Mouse (Mus musculus) naive thymus-derived CD4-positive, alpha-beta T cell, adult 2 months (primary cell): ENCODE data around the gene Pigx.

Experiments used
- DNase-seq: peaks from one replicate; pipeline ENCODE4 v3.0.0-alpha.2; 2011; ENCODE audit warnings: low read depth

The Pigx gene

DNA sequence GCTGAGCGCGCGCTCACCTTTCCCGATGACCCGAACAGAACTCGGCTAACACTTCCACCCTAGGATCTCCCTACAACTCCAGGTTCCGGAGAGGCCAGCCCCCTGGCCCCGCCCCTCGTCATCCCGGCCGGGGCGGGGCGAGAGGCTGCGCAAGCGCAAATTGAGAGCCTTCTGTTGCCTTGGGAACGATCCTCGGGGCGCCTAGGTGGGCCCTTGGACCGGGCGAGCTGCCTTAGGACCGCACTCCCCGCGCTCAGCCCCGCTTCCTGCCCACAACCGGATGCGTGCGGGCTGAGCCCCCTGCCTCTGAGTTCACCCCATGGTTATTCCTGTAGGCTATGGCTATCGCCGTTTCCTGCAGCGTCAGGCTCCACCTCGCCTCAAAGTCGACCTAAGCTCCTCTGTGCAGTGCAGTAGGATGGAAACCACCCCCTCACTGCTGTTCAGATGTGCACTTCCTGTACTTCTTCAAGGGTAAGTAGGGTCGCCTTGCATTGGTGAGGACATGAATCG lies at the start of gene Pigx, which contains the start of gene Cep19:
Gene Pigx, minus strand, starts transcription at position 103 of the 513 bp plus-strand sequence.
Gene Cep19, plus strand, starts transcription at position 163 of the 513 bp plus-strand sequence.
- peak; percentile 88 for DNase-seq

DNA sequence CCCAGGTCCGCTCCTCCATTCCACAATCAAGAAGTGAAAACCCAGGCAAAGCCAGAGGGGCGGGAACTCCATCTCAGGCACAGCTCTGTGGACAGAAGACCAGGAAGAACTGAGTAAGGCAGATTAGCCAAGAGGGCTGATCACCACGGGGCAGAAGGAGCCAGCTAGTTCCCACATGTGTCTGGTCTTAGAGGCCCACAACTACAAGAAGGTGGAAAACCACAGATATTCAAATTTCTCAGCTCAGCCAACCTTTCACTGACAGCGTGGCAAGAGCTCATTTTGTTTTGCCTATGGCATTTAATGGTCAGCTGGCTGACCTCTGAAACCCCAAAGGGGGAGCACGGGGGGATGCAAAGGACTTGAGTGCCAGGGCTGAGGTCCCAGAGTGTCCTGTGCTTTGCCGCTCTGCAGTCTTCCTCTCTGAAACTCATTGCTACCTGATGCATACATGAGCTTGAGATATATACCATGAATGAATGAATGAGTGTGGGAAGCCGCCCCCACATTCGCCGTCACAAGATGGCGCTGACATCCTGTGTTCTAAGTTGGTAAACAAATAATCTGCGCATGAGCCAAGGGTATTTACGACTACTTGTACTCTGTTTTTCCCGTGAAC lies 48.2 kb upstream of the Pigx start:
- no peak for DNase-seq

DNA sequence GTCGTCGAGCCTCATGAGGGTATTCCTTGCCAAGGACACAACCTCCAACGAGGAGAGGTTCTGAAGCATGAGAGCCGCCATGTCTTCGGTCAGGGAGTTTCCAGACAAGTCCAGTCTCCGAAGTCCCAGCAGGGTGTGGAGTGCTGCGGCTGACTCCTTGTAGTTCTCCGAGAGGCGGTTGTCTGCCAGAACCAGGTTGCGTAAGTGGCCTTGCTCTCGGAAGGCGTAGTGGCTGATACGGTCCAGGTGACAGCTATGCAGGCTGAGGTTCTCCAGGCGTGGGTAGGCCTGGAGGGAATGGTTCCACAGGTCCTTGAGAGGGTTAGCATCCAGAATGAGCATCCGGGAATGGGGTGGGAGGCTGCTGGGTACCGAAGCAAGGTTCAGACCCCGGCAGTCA lies 45.1 kb upstream of the Pigx start:
- DNase-seq: no peak

DNA sequence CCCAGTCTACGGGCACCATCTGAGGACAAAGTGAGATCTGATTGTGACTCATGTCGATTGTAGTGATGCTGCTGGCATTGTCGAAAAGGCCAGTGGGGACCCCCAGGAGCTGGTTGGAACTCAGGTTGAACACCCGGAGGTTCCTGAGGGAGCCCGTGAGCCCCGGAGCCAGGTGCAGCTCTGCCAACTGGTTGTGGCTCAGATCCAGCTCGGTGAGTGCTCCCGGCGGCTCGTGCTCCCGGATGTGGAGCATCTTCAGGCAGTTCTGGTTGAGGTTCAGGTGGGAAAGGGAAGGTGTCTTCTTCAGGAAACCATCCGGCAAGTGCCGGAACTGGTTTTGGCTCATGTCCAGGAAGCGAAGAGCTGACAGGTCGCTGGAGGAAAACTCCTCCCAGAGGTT lies 44.2 kb upstream of the Pigx start:
- DNase-seq: no peak

DNA sequence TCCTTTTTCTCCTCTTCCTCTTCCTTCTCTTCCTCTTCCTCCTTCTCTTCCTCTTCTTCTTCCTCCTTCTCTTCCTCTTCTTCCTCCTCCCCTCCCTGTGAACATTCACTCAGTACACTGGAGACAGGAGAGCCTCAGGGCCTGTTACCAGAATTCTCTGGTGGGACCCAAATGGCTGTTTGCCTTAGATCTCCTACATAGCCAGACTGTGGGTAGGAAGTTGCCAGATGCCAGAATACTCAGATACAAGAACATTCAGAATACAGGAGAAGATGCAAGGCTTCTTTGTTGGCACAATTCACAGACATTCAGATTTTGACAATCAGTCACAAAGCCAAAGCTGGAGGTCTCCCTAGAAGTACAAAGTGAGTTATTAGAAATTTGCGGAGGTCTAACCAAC lies 39.4 kb upstream of the Pigx start:
- no peak for DNase-seq

DNA sequence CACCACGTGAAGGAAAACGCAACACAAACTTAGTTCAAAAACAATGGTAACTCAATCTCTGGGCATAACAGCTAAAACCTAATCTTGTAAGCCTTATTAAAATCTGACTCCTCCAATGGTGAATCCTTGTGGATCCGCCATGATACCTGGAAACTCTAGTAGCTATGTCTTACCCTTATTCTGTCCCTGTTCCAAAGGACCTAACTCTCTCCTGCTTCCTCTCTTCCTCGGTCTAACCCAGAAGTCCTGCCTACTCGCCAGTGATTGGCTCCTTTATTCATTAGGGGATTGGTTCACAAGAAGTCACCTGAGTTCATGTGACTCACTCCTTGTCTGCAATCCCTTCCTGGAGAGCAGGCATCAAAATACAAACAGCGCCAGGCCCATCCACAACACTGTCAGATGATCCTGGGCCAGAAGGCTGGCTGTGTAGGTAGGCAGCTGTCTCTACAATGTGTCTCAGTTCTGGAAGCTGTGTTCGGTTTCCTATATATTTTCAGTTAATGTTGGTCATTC lies 36.4 kb upstream of the Pigx start:
- no peak for DNase-seq

DNA sequence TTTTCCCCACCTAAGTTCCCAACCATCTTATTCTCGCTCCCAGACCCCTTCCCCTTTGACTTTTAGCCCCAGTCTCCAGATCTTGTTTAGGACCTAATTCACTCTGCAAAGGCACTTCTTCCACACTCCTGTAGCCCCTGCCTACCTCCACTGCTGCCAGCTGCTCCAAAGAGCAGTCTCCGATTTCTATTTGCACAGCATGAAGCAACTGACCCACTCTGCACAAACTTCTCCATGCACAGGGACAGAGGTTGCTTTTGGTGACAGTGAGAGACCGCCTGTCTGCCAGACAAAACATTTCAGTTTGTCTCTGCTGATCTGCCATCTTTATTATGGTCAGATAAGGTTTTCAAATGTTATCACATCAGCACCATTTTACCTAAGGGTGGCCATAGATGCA lies 33.6 kb upstream of the Pigx start:
- DNase-seq: no peak

DNA sequence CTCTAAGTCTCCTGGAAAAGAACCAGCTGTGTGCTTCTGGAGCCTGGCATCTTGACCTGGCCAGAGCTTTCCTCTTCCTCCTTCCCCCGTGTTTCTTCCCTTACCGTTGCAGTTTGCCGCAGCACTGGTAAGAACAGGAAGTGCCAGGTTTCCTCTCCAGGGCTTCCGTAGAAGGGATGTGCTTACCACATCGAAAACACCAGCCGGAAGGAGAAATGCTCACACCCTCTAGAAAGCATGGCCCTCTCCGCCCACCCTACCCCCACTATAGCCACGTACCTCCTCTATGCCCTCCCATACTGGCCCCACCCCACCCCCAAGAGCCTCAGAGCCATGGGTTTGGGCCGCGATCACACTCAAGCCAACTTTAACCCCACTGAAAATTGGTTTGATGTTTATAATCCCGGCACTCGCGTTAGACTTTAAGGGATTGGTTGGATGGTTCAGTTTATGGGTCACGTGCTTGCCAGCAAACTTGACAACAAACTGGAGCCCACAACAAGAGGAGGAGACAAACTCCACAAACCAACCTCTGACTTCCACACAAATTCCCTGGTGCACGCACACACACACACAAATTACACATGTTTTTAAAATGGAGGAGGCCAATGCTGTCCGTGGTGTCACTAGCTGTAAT lies 30.8 kb upstream of the Pigx start:
- DNase-seq: peak; percentile 87

DNA sequence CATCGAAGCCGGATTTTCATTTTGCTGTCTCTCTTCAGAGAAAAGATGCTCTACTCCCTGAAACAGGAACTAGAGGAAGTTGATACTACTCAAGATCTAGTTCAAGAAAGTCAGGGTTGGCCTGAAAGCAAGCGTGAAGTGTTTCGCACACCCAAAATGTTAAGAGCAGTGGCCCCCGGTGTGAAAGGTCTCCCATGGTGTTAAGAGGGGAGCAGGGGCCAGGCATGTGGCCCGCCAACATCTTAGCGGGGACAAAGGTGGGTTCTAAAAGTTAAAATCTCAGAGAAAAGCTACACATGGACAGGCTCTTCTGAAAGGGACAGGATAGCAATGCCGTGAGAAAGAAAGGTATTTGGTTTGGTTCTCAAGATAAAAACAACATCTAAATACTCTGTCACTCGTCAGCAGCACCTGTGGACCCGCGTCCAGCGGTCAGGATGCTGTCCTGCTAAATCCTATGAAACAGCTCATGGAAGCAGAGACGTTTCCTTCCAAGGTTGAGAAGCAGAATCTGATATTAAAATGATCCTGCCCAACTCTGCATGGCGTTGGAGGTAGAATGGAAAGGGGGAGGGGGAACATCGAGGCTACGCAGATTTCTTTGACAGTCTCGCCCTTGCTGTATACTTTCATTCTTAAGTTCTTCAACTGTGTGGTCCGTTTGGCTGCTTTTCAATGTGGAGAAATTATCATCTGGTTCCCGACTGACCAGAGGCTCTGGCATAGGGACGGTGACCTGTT lies 30.1 kb upstream of the Pigx start:
- peak; percentile 65 for DNase-seq

DNA sequence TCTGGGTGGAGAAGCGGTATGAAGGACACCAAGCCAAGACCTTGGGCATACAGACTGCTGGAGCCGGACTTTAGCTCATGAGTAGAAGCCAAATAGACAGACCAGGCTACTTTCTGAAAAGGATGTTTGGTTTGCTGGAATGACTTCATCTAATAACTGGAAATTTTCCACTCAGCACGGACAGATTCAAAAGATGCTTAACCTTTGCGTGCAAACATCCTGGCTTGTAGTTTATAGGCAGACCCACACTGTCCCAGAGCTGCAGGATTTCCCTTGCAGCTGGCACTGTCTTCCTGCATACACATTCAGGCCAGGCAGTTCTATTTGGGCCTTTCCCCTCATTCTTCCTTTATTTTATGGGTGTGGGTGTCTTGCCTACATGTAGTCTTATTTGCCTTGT lies 27.5 kb upstream of the Pigx start:
- no peak for DNase-seq

DNA sequence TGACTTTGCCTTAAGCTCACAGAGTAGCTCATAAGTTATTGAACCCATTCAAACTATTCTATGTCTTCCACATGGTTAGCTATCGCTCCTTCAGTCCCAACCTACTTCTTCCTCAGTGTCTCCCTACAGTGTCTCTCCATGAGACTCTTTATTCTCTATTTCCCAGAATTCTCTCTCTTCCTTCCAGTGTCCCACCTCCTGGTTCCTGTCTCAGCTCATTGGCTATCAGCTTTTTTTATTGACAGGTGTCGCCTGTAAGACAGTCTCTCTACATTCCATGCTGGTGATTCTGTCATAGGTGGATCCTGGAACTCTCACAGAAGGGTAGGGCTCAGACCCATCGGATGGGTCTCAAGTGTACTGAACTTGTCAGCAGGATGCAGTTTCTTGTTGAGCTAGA lies 25.8 kb upstream of the Pigx start:
- DNase-seq: no peak

DNA sequence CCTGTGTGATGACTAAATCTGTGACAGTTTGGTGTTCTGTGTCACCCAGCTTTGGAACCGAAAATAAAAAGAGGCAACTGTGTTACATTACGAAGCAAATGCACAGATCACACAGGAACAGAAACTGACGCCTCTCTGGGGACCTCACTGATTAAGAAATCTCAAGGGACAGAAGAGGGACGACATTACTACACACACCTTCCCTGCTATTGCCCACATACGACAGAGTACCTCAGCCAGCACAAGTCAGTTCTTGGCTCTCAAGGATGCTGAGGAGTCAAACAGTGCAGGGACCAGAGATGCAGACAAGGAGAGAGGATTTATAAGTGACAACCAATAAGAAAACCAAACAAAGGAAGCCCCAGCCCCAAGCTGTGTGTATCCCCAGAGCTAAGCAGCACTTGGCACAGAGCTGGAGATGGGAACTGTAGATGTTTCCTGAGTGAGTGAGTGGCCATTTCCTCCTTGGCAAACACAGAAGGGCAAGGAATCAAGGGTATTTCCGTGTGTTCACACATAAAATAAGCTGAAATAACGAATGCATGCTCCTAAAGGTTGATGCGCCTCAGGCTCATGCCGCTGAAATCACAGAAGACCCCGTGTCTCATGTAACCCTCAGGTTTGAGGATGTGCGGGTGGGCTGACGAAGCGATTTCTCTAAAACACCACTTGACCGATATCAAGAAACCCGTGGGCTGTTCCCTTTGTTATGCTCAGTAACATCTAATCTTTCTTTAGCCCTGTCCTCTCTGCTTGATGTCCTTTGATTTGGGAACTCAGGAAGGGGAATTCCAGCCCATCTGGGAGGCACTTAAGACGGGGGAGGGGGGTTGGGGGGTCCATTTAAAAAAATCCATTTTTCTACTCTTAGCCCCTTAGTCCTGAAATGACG lies 25.1 kb upstream of the Pigx start:
- DNase-seq: no peak

DNA sequence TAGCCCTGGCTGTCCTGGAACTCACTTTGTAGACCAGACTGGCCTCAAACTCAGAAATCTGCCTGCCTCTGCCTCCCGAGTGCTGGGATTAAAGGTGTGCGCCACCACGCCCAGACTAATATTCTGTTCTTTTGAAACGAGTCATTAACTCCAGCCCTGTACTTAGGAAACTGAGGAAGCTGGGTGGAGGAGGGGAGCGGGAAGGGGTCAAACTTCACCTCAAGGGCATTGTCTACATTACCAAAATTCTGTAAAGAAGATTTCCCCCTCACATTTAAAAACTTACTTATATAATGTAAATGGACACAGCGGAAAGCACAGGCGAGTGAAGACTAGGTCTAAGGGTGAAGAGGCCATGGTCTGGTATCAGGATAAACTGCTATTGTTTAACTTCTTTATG lies 24.5 kb upstream of the Pigx start:
- DNase-seq: no peak

DNA sequence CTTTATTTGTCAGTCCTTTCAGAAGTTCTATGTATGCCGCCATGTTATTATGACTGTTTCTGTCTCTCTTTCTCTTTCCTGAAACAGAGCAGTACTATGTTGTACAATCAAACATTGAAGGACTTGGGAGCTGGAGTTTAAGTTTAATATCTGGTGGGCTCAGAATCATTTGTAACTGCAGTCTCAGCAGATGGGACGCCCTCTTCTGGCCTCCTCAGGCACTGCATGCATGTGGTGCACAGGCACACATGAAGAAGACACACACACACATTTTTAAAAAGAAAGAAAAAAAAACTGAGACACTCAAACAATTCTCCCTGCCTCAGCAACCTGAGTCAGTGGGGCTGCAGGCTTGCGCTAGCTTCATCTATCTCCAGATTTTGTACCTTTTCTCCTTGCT lies 20.9 kb upstream of the Pigx start:
- DNase-seq: no peak

DNA sequence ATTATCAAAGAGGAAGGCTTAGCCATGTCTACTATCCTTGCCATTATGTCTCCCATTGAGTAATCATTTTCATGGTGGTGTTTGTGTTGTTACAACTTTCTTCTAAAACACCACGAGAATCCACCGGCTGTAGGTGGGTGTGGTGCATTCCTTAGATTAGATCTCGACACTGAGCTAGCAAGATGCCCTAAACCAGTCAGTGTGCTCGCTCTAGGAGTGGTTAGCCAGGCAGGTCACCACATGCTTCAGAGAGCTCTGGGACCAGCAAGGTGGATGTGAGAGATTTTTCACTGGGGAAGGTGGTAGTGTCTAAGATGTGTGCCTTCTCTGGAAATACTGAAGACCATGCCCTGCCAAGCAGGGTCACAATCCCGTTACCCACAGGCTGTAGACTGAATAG lies 16.6 kb upstream of the Pigx start:
- no peak for DNase-seq

DNA sequence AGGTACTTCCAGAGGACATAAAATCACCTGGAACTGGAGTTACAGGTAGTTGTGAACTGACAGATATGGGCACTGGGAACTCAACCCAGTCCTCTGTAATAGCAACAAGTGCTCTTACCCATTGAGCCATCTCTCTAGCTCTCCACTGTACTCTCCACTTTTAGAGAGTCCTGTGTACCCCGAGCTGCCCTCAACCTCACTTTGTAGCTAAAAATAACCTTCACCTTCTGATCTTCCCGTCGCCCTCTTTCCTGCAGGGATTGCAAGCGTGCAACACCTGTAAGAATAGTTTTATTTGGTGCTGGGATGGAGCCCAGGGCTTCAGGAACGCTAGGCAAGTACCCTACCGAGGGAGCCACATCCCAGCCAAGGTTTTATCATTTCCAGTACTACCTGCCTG lies 16.2 kb upstream of the Pigx start:
- DNase-seq: no peak

DNA sequence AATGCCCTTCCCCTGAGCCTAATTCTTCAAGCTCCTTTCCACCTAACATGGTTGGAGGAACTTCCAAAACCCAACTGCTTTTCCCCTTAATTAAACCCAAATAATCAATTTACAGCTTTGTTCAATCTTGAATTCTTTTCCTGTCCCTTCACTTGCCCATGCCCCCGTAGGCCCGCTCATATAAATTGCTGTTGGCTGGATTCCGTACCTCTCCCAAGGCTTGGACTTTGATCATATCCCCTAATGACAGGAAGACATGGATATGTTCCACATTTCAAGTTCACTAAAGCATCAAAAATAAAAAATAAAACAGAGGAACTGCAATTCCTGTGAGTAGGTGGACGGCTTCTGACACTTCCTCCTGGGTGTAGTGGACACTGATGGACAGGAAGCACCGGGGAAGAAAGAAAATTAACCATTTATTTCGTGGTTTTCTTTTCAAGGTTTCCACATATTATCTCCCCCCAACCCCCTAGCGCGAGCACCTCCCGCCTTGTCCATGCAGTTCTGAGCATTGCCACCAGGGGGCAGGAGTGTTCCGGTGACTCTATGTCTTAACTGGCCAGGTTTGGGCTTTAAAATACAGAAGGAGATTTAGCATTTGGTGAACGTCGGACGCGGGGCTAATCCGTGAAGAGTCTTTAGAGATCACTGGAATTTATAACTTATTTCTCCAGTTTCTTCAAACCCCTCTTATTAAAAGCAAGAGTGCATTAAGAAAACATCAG lies 15.6 kb upstream of the Pigx start:
- peak; percentile 91 for DNase-seq

DNA sequence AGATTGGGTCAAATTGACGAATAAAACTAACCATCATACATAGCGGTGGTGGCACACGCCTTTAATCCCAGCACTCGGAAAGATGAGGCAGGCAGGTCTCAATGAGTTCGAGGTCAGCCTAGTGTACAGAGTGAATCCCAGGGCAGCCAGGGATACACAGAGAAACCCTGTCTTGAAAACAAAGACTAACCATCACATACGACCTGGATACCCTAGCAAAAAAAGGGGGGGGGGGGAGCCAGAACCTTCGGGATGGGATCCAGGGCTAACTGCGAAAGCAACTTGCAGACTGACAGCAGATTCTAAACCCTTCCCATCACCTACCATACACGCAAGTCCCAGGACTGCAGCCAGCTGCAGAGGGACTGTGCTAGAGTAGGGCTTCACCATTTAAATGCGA lies 14.9 kb upstream of the Pigx start:
- no peak for DNase-seq

DNA sequence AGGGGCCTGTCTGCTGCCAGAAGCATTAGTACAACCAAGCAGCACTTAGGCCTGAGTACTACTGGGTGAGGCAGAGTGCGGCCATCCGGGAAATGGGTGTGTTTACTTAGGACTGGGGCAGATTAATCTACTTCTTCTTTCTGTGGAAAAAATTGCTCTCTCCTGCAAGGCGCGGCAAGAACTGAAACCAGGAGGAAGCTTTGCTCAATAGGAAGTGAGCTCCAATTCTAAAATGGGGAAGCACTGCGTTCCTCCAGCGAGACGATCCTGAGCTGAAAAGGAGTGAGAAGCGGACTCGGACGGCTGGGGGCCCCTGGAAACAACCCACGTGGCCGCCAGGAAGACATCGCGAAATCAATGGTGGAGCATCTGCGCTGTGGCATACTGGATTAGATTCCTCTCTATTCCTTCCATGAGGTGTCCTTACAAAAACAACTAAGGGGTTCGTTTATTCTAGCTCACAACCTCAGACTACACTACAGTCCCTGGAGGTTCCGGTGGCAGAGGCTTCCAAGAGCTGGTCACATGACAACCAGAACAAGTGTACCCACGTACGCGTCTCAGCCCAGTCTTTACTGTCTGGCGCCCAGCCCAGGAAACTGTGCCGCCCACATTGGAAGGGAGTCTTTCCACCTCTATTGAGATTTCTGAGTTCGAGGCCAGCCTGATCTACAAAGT lies 14.1 kb upstream of the Pigx start:
- peak; percentile 88 for DNase-seq

DNA sequence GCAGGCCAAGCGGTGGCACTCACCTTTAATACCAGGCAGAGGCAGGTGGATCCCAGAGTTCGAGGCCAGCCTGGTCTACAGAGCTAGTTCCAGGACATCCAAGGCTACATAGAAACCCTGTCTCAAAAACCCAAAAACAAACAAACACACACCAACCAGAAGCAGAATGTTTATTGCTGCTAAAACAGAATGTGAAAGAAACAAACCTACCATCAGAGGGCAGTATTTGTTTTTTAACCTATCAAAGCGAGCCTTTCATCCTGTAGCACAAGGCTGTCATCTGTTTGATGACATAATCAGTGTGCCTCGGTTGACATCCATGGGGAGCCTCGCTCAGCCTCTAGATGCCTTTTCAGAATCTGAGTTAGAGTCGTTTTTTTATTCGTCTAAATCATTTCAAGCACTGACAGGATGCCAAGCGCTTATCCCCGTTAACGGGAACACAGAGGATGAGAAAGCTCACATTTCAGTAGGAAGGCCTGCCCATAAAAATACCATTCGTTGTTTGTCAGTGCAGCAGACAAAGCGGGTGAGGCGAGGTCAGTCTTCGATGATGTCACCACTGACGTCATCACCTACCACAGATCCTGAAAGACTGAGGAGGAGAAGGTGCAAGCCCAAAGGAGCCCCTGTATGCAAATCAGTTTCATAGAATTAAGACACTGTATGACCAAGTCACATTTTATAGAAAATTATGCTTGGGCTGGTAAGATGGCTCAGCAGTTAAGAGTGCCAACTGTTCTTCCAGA lies 11.6 kb upstream of the Pigx start:
- peak; percentile 82 for DNase-seq
